Mouse (Mus musculus) thymus, postnatal 36 days (tissue): ENCODE data around the gene Sidt2.

Experiments
- DNase-seq, 2 experiments: peaks; one replicate each; pipeline ENCODE4 v3.0.0; 2022; ENCODE audit warnings: mixed read lengths in 2 of 2

Gene Sidt2

GRCm38 (mm10) chr9:45955107-45955963 lies at the start of gene Sidt2:
TSS of gene Sidt2 (minus strand) at chr9:45955258.
- peak; percentile 87 to 91 for DNase-seq

- DNase-seq = no peak
Measured at GRCm38 (mm10) chr9:46004529-46004928, 49.5 kb upstream of the Sidt2 start.

GRCm38 (mm10) chr9:46003729-46004128 lies 48.7 kb upstream of the Sidt2 start:
- DNase-seq = peak; percentile 62 to 80

- DNase-seq = no peak
Measured at GRCm38 (mm10) chr9:45999009-45999408, 44.0 kb upstream of the Sidt2 start.

GRCm38 (mm10) chr9:45985229-45985567 lies 30.1 kb upstream of the Sidt2 start:
- no peak for DNase-seq

- peak; percentile 89 to 91 for DNase-seq
Measured at GRCm38 (mm10) chr9:45984409-45985228, 29.6 kb upstream of the Sidt2 start.

DNA sequence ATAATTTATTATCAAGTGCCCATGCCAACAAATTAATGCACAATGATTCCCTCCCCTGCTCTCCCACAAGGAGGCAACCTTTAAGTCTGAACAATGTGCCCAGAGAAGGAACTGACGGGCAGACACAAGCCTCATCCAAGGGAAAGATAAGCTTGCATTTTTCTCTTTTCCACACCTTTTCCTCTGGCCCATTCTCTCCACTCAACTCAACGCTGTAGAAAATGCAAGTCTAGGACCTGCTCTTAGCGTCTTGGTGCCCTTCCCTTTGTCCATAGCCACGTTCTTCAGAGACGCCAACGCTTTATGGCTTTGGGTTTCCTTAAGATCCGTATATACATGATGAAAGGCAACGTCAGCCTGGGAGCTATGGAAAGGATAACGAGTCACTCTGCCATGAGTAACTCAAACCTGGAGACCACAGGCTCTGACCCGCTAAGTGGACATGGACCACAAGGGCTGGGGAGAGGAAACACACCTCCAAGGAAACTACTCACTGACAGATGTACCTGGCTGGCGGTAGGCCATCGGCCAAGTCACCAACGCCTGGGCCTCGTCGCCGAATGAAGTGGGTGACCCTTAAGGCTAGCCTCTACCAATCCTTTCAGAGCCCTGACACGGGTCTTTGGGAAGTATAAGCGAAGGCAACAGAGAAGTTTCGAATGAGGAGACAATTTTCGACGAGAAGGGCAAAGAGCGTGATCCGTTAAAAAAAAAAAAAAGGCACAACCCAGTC lies 28.8 kb upstream of the Sidt2 start:
- peak; percentile 19 to 23 for DNase-seq

DNA sequence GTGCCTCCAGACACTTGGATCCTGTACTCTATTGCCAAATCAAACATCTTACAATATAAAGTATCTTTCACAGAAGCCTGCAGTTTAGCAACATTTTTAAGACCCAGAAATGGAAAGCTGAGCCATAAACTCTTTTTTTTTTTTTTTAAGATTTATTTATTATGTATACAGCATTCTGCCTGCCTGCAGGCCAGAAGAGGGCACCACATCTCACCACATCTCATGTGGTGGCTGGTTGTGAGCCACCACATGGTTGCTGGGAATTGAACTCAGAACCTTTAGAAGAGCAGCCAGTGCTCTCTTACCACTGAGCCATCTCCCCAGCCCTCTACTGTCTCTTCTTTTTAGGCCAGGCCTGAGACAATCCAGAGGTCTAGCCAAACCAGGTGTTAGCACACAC lies 26.3 kb upstream of the Sidt2 start:
- no peak for DNase-seq

DNA sequence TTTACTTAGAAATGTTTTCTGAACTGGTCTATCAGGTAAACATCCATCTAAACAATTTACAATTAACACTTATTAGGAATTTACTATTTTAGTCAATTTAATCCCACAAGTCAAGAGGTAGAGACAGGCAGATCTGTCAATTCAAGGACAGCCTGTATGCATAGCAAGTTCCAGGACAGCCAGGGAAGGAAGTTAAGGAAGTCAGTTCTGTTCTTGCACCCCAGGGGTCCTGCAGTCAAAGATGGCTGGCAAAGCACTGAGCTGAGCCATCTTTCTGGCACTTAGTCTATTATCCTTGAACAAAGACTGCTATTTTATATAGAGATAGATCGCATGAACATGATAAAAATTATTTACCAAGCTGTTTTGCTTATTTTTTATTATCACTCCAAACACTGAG lies 25.6 kb upstream of the Sidt2 start:
- DNase-seq = no peak

- DNase-seq = no peak
Measured at GRCm38 (mm10) chr9:45979778-45980177, 24.7 kb upstream of the Sidt2 start.

- DNase-seq = no peak
Measured at GRCm38 (mm10) chr9:45976884-45977283, 21.8 kb upstream of the Sidt2 start.

DNA sequence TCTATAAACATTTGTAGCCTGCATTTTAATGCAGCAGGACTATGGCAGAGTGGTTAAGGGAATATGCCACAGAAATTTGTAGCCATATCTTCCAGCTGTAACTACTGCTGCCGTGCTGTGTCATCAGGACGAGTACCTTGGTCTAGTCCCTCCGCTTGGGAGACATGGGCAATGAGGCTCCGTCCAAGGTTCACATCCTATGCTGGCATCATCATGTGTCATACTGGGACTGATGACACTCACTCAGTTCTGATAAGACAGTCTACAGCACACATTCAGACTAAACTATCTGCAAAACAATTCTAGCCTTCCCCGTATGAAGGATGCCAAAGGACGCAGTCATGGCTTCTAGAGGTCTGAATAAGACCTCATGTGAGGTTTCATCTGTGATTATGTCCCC lies 8.5 kb upstream of the Sidt2 start:
- no peak for DNase-seq

GRCm38 (mm10) chr9:45961855-45962254 lies 6.8 kb upstream of the Sidt2 start:
- no peak for DNase-seq

- no peak for DNase-seq
Measured at GRCm38 (mm10) chr9:45959661-45960060, 4.6 kb upstream of the Sidt2 start.

DNA sequence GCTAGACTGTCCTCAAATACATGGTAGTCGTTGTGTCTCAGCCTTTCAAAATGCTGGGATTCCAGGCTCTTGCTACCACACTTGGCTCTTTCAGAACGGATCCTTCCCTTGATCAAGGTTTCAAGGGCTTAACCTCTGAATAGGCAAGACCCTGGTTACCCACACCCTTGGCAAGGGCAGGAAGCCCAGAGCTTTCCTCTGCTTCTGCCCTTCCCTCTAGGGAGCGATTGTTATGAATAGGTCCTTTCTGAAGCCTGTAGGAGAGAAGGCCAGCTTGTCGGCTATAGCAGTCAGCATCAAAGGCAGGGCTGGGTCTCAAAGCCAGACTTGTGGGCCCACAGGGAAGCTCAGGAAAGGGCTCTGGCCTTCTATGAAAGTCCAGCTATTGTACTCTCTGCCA lies 3.8 kb upstream of the Sidt2 start:
- DNase-seq = no peak

DNA sequence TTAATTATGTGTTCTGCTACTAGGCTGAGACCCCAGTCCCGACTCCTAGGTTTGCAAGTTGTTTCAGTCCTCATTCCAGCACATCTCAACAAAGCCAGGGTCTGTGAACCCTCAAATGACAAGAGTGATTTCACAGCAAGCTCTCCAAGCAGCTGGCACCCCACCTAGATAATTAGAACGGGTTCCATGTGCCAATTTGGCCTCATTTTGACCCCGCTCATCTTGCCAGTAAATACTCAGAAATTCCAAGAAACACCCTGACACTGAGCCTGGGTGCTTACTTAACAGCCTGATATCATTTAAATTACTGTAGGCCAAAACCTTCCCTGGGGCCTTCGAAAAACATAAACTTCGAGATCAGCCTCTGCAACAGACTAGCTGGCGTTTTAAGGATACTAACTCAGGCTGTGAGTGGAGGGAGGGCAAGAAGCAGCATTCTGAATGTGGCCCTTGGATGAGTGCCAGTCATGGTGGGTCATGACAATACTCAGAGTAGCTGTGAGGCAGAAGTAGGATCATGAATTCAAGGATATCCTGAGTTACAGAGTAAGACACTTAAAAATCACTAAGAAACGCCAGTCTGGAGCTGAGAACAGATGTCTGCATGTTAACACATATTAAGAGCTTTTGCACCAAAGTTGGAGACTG lies 3.1 kb upstream of the Sidt2 start:
- no peak for DNase-seq

DNA sequence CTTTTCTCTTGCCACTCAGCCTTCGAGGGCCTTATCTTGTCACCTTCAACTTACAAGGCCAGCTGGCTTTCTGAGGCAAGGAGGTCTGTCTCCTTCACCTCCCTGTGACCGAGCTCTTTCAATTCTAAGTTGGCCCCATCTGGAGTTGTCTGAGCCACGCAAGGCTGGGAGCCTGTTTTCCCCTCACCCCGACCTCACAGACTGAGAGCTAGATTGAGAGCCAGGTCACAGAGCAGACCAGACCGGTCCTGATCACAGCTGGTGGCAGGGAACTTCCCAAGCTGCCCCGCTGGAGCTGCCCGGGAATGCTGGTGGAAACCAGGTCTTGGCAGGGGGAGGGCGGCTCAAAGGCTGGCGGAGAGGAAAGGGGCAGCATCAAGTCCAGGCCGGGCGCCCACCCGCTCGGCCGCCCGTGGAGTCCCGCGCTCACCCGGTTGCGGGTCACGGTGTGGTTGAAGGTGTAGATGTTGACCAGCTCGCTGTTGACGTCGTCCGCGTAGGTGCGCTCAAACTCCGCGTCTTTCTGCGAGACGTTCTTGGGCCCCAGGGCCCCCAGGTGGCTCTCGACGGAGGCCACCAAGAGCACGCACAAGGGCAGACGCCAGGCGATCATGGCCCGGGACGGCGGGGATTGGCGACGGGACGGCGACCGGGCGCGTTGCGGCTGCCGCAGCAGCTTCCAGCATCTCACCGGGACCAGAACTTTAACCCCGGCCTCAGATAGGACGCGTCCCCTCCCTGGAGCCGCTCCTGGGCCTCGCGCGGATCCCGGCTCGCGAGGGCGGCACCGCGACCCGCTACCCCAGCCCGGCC lies 558 bp downstream of the Sidt2 start:
- DNase-seq = peak; percentile 40 to 63

DNA sequence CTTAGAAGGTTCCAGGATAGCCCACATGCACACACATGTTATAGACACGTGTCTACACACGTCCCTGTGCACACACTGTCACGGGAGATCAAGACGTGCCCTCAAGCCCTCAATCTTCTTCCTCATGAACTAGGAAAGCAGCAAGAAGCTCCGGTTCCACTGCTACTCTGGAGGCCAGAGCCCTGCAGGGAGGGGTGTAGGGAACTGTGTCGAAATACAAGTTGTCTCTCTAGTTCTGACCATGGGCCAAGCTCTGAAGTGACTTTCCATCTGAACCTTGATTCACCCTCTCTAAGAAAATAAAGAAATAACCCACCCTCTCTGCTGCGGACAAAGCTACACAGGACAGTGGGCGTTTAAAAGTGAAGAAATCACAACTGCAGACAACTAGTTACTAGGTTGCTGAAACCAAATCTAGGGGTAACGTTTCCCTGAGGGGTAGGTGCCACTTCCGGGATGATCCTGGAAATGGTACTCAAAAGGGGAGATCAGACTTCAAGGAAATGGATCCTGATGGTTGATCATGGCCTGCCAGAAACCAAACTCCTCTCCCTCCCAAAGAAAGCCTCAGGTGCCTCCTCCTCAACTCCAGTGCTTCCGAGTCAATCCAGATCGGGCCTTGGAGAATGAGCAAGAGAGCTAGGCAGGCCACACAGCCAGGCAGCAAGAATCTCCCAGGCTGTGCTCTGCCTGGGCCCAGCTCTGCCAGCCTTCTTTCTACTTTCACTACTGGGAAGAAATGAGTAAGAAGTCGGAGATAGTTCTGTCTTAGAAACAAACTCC lies 1.4 kb downstream of the Sidt2 start:
- DNase-seq = no peak

- no peak for DNase-seq
Measured at GRCm38 (mm10) chr9:45952890-45953289, 2.2 kb downstream of the Sidt2 start.

DNA sequence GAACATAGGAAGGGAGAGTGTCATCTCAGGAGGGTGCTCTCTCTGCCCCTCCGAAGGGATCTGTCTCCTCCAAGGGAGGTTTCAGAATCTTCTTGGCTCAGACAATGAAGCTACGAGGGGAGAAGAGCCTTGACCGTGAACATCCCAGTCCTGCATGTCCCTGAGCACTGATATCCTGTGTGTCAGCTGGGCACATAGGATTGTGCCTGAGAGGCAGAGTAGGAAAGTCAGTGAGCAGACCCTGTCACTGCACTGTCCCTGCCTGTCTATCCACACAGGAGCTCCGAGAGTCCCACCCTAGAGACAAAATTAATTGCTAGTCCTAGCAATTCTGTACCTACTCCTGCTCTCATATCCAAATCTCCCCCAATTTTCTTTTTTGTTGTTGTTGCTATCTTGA lies 3.0 kb downstream of the Sidt2 start:
- no peak for DNase-seq

DNA sequence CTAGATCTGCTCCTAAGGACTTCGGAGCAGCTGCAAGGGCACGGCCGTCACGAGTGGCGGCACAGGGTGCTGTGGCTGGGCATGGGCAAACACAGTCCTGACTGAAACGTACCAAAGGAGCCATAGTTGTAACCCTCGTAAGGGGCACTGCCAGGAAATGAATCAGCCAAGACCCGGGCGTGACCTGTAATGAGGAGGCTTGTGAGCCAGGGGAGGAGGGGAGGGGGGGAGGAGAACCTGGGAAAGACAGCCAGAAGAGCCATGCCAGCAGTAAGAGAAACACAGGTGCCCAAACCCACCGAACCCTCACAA lies 8.2 kb downstream of the Sidt2 start:
- DNase-seq = no peak
